Mouse (Mus musculus): ENCODE data around the gene Ski. TPM values are rescaled to one million over a fixed set of nuclear protein-coding genes. Genes with fewer than 3 reads are reported as not detected.

Gene Ski
- polyA plus RNA-seq, 1 experiment from 2014 or later, result 16.9 TPM

- 92% methylated on average over 10 of the region's 10 CpGs for WGBS
- Histone ChIP-seq H3K4me3 (no peak overlapping the region), H3K27me3 (no peaks in the 10 kb centered on the region), H3K9ac (no peak overlapping the region), H3K4me2 (no peak overlapping the region), H3K27ac (no peak overlapping the region), H3K9me3 (no peaks in the 10 kb centered on the region), H3K4me1 (peaks cover 34% of the 10 kb centered on the region), H3K36me3 (no peaks in the 10 kb centered on the region)
- ATAC-seq (ENCODE audit: borderline replicate concordance, extremely low read depth, low FRiP score, low TSS enrichment), result no peak
Measured at GRCm38 (mm10) chr4:155118278-155118677, 104.1 kb downstream of the Ski start.

GRCm38 (mm10) chr4:155117396-155117978, 104.9 kb downstream of the Ski start:
- Histone ChIP-seq H3K27ac (no peak overlapping the region), H3K4me2 (no peak overlapping the region), H3K36me3 (no peaks in the 10 kb centered on the region), H3K4me3 (no peak overlapping the region), H3K9ac (no peak overlapping the region), H3K27me3 (no peaks in the 10 kb centered on the region), H3K9me3 (no peaks in the 10 kb centered on the region), H3K4me1 (peaks cover 26% of the 10 kb centered on the region)
- WGBS, result 76% methylated on average over 6 of the region's 6 CpGs
- ATAC-seq (ENCODE audit: borderline replicate concordance, extremely low read depth, low FRiP score, low TSS enrichment), result no peak

GRCm38 (mm10) chr4:155116607-155117006, 105.8 kb downstream of the Ski start:
- Histone ChIP-seq H3K4me3 (no peak overlapping the region), H3K27me3 (no peaks in the 10 kb centered on the region), H3K36me3 (no peaks in the 10 kb centered on the region), H3K4me2 (no peak overlapping the region), H3K27ac (no peak overlapping the region), H3K9me3 (no peaks in the 10 kb centered on the region), H3K4me1 (peaks cover 18% of the 10 kb centered on the region), H3K9ac (no peak overlapping the region)
- ATAC-seq (ENCODE audit: borderline replicate concordance, extremely low read depth, low FRiP score, low TSS enrichment), result no peak
- 66% methylated on average over 4 of the region's 4 CpGs for WGBS

GRCm38 (mm10) chr4:155113766-155114410, 108.5 kb downstream of the Ski start:
- no peaks in the 10 kb centered on the region for H3K36me3 ChIP-seq
- no peaks in the 10 kb centered on the region for H3K27me3 ChIP-seq
- H3K4me2 ChIP-seq, result no peak overlapping the region
- H3K9ac ChIP-seq, result no peak overlapping the region
- H3K4me3 ChIP-seq, result no peak overlapping the region
- peaks cover 13% of the 10 kb centered on the region for H3K4me1 ChIP-seq
- no peak for ATAC-seq (ENCODE audit: borderline replicate concordance, extremely low read depth, low FRiP score, low TSS enrichment)
- no peaks in the 10 kb centered on the region for H3K9me3 ChIP-seq
- H3K27ac ChIP-seq, result peak overlapping the region; percentile 42; the same call in 1 of the 2 replicates
- 59% methylated on average over 8 of the region's 8 CpGs for WGBS

- H3K4me3 ChIP-seq, result no peak overlapping the region
- H3K4me2 ChIP-seq, result no peak overlapping the region
- WGBS, result 52% methylated on average over 5 of the region's 5 CpGs
- H3K9ac ChIP-seq, result no peak overlapping the region
- no peak for ATAC-seq (ENCODE audit: borderline replicate concordance, extremely low read depth, low FRiP score, low TSS enrichment)
- no peaks in the 10 kb centered on the region for H3K9me3 ChIP-seq
- H3K36me3 ChIP-seq, result no peaks in the 10 kb centered on the region
- peaks cover 13% of the 10 kb centered on the region for H3K4me1 ChIP-seq
- no peaks in the 10 kb centered on the region for H3K27me3 ChIP-seq
- no peak overlapping the region for H3K27ac ChIP-seq
Measured at GRCm38 (mm10) chr4:155109471-155109870, 112.9 kb downstream of the Ski start.

GRCm38 (mm10) chr4:155107886-155108285, 114.5 kb downstream of the Ski start:
- H3K4me1 ChIP-seq, result 0 out of 2 replicates have a peak, but pooled peaks cover 3% of the 10 kb centered on the region
- no peaks in the 10 kb centered on the region for H3K9me3 ChIP-seq
- no peak overlapping the region for H3K9ac ChIP-seq
- 89% methylated on average over 4 of the region's 4 CpGs for WGBS
- H3K36me3 ChIP-seq, result no peaks in the 10 kb centered on the region
- H3K4me3 ChIP-seq, result no peak overlapping the region
- H3K4me2 ChIP-seq, result no peak overlapping the region
- no peaks in the 10 kb centered on the region for H3K27me3 ChIP-seq
- H3K27ac ChIP-seq, result no peak overlapping the region
- no peak for ATAC-seq (ENCODE audit: borderline replicate concordance, extremely low read depth, low FRiP score, low TSS enrichment)

Other genes starting within 250 kb of the Ski start
- 11.1 and 11.2 TPM in 2 replicates for gene Plch2, start 165.8 kb downstream of the Ski start, polyA plus RNA-seq (2015; fragmentation: Nextera tagmentation; extraction: Ambion mirVana)
- 21.1 and 26.2 TPM in 2 replicates for gene Pex10, start 155.6 kb downstream of the Ski start, polyA plus RNA-seq (2015; fragmentation: Nextera tagmentation; extraction: Ambion mirVana)
- 157 and 163 TPM in 2 replicates for gene Rer1, start 136.2 kb downstream of the Ski start, polyA plus RNA-seq (2015; fragmentation: Nextera tagmentation; extraction: Ambion mirVana)
- gene Morn1, start 136.0 kb downstream of the Ski start, polyA plus RNA-seq (2015; fragmentation: Nextera tagmentation; extraction: Ambion mirVana), result 5.9 and 7.7 TPM in 2 replicates
- gene Faap20, start 27.2 kb upstream of the Ski start, polyA plus RNA-seq (2015; fragmentation: Nextera tagmentation; extraction: Ambion mirVana), result 83.4 and 83.5 TPM in 2 replicates
- 15.8 and 16.8 TPM in 2 replicates for gene Prkcz, start 138.8 kb upstream of the Ski start, polyA plus RNA-seq (2015; fragmentation: Nextera tagmentation; extraction: Ambion mirVana)
- 0.07 TPM in 1 of 2 replicates, not detected in the other for gene Gabrd, start 175.5 kb upstream of the Ski start, polyA plus RNA-seq (2015; fragmentation: Nextera tagmentation; extraction: Ambion mirVana)
- gene Cfap74, start 186.6 kb upstream of the Ski start, polyA plus RNA-seq (2015; fragmentation: Nextera tagmentation; extraction: Ambion mirVana), result 1.8 and 2.1 TPM in 2 replicates
- 0.18 and 0.27 TPM in 2 replicates for gene Tmem52, start 246.5 kb upstream of the Ski start, polyA plus RNA-seq (2015; fragmentation: Nextera tagmentation; extraction: Ambion mirVana)

All from lung, embryonic 15.5 days (tissue).